Comparison of ENCODE assay signal across 8 mouse cellular contexts in genomic region chr5:136251004-136251403, GRCm38 (mm10). TPM values are rescaled to one million over a fixed set of nuclear protein-coding genes. Genes with fewer than 3 reads are reported as not detected.
DNase-seq lines count a peak whose midpoint lies in the region; ATAC-seq and TF ChIP-seq lines count a peak whose summit lies in the region.

No protein-coding gene starts in this region.

- H3K9me3 ChIP-seq in heart, postnatal 0 days (replicated peaks; ENCODE audit: control insufficient read depth, low read length): no peaks in the 10 kb centered on the region
- H3K9me3 ChIP-seq in heart, embryonic 10.5 days: no peaks in the 10 kb centered on the region
- no peaks in the 10 kb centered on the region for H3K9me3 ChIP-seq in hindbrain, embryonic 14.5 days (ENCODE audit: control insufficient read depth, low read length)

- no peak overlapping the region for H3K4me3 ChIP-seq in heart, postnatal 0 days (ENCODE audit: low read depth, low read length)
- no peak overlapping the region for H3K4me3 ChIP-seq in heart, embryonic 10.5 days
- H3K4me3 ChIP-seq in hindbrain, embryonic 14.5 days (replicated peaks; ENCODE audit: low read length): no peak overlapping the region

- intact Hi-C loops in left cerebral cortex, postnatal 4 days (cut with DNase I): no loop called here

- no peaks in the 10 kb centered on the region for H3K27me3 ChIP-seq in heart, postnatal 0 days (ENCODE audit: control insufficient read depth, insufficient read depth, low read length)
- peaks cover 6% of the 10 kb centered on the region; the same call in 1 of the 2 replicates for H3K27me3 ChIP-seq in heart, embryonic 10.5 days (ENCODE audit: insufficient read depth, poor library complexity, severe bottlenecking)
- no peaks in the 10 kb centered on the region for H3K27me3 ChIP-seq in hindbrain, embryonic 14.5 days (ENCODE audit: control insufficient read depth, insufficient read depth, low read length)

- H3K36me3 ChIP-seq in heart, postnatal 0 days (replicated peaks; ENCODE audit: control insufficient read depth, insufficient read depth, low read length): no peaks in the 10 kb centered on the region; the same call in 1 of the 2 replicates
- peaks cover 5% of the 10 kb centered on the region for H3K36me3 ChIP-seq in heart, embryonic 10.5 days
- no peaks in the 10 kb centered on the region; the same call in 1 of the 2 replicates for H3K36me3 ChIP-seq in hindbrain, embryonic 14.5 days (replicated peaks; ENCODE audit: control insufficient read depth, insufficient read depth)

- H3K4me2 ChIP-seq in heart, postnatal 0 days (ENCODE audit: low read depth, low read length): no peak overlapping the region
- H3K4me2 ChIP-seq in hindbrain, embryonic 14.5 days (replicated peaks): no peak overlapping the region

- no peak for TF ChIP-seq EP300 in heart, postnatal 0 days (IDR thresholded peaks at IDR 0.05; ENCODE audit: low read depth)

- no peaks in the 10 kb centered on the region for H3K4me1 ChIP-seq in heart, postnatal 0 days (ENCODE audit: control insufficient read depth, insufficient read depth)
- peaks cover 2% of the 10 kb centered on the region; the same call in 1 of the 2 replicates for H3K4me1 ChIP-seq in heart, embryonic 10.5 days
- no peaks in the 10 kb centered on the region for H3K4me1 ChIP-seq in hindbrain, embryonic 14.5 days (replicated peaks; ENCODE audit: control insufficient read depth, insufficient read depth, low read length)

- H3K27ac ChIP-seq in heart, postnatal 0 days (ENCODE audit: low read depth): no peak overlapping the region
- H3K27ac ChIP-seq in heart, embryonic 10.5 days: no peak overlapping the region
- H3K27ac ChIP-seq in hindbrain, embryonic 14.5 days: no peak overlapping the region

- H3K9ac ChIP-seq in heart, postnatal 0 days (replicated peaks; ENCODE audit: low read depth, low read length): no peak overlapping the region
- no peak overlapping the region for H3K9ac ChIP-seq in hindbrain, embryonic 14.5 days

- 51% methylated on average over 7 of the region's 7 CpGs for WGBS in heart, postnatal 0 days
- 47% methylated on average over 7 of the region's 7 CpGs for WGBS in heart, embryonic 10.5 days
- WGBS in hindbrain, embryonic 14.5 days: 44% methylated on average over 7 of the region's 7 CpGs

- no peak for DNase-seq in heart, postnatal 0 days (ENCODE audit: low spot score)
- DNase-seq in heart, embryonic 10.5 days (ENCODE audit: low spot score): no peak
- peak; percentile 33 for DNase-seq in ovary, postnatal 36 days (ENCODE audit: low spot score)
- DNase-seq in ovary, adult 18-20 months (ENCODE audit: low spot score): no peak
- DNase-seq in R1 (ENCODE audit: low read depth, low spot score): peak; percentile 75
- peak; percentile 39 for DNase-seq in left cerebral cortex, postnatal 4 days
- DNase-seq in testis, postnatal 10 days (ENCODE audit: low spot score): peak; percentile 62
- DNase-seq in hindbrain, embryonic 14.5 days (ENCODE audit: low spot score): no peak

- ATAC-seq in heart, postnatal 0 days (ENCODE audit: insufficient read depth, low read depth): no peak
- ATAC-seq in hindbrain, embryonic 14.5 days (ENCODE audit: low FRiP score): no peak

- peak; percentile 32 for TF ChIP-seq CTCF in heart, postnatal 0 days (IDR thresholded peaks at IDR 0.05; ENCODE audit: low read depth)

RNA-seq across cellular contexts. Expression of gene Sh2b2, which starts 4.6 kb away (rescaled TPM):
- total RNA-seq in heart, postnatal 0 days (2014; rRNA removed; ENCODE audit: low replicate concordance): 0.97 and 2.0 TPM in 2 replicates
- polyA plus RNA-seq in heart, postnatal 0 days (2015; fragmentation: Nextera tagmentation; extraction: Ambion mirVana): 0.41 and 0.63 TPM in 2 replicates
- polyA plus RNA-seq in heart, embryonic 10.5 days (2016; fragmentation: Nextera tagmentation; extraction: Ambion mirVana): 1.7 and 4.9 TPM in 2 replicates
- 10 to 100 TPM; 40.0 to 40.8 TPM for total RNA-seq in left cerebral cortex, postnatal 4 days (2021)
- polyA plus RNA-seq in hindbrain, embryonic 14.5 days (2014; fragmentation: Nextera tagmentation; extraction: Ambion mirVana): 24.6 and 24.8 TPM in 2 replicates

RNA-seq across cellular contexts. Expression of gene Prkrip1, which starts 52.2 kb away (rescaled TPM):
- 1.7 and 8.4 TPM in 2 replicates for total RNA-seq in heart, postnatal 0 days (2014; rRNA removed; ENCODE audit: low replicate concordance)
- polyA plus RNA-seq in heart, postnatal 0 days (2015; fragmentation: Nextera tagmentation; extraction: Ambion mirVana): 32.7 and 34.0 TPM in 2 replicates
- polyA plus RNA-seq in heart, embryonic 10.5 days (2016; fragmentation: Nextera tagmentation; extraction: Ambion mirVana): 49.2 and 56.1 TPM in 2 replicates
- total RNA-seq in left cerebral cortex, postnatal 4 days (2021): 10 to 100 TPM; 40.3 to 42.6 TPM
- 59.0 and 61.7 TPM in 2 replicates for polyA plus RNA-seq in hindbrain, embryonic 14.5 days (2014; fragmentation: Nextera tagmentation; extraction: Ambion mirVana)

Comparison
In these comparisons a context has a peak if more than half of its experiments do, and no peak if none do; other contexts are left out.
1. DNase-seq: peak in ovary, postnatal 36 days (single experiment), R1 (single experiment), left cerebral cortex, postnatal 4 days (single experiment) and testis, postnatal 10 days (single experiment); none in heart, postnatal 0 days (single experiment), heart, embryonic 10.5 days (single experiment), ovary, adult 18-20 months (single experiment) and hindbrain, embryonic 14.5 days (single experiment).